Mouse (Mus musculus) cerebellum, adult 2 months (tissue): ENCODE measurements around the gene Rprd1b. TPM values are rescaled to one million over a fixed set of nuclear protein-coding genes. Genes with fewer than 3 reads are reported as not detected.

Experiments used
- DNase-seq, 2 experiments: peaks; one replicate each; pipeline ENCODE4 v3.0.0; 2021
- H3K27ac ChIP-seq: fragments of 200-500 bp; 2 replicates; pipeline ENCODE4 v1.5.1; 2012; ENCODE audit warnings: low read length, control low read depth, inconsistent platforms; ENCODE audit not compliant: insufficient read depth
- H3K27me3 ChIP-seq: fragments of 200-500 bp; 2 replicates; pipeline ENCODE4 v1.6.1; 2012; ENCODE audit warnings: inconsistent platforms, mild to moderate bottlenecking, low read length, moderate library complexity; ENCODE audit not compliant: control insufficient read depth, insufficient read depth
- H3K4me1 ChIP-seq: fragments of 200-500 bp; 2 replicates; pipeline ENCODE4 v1.6.1; 2011; ENCODE audit warnings: low read length; ENCODE audit not compliant: control insufficient read depth, insufficient read depth
- H3K4me3 ChIP-seq: fragments of 200-500 bp; replicated peaks from 2 replicates; pipeline ENCODE3; 2011; ENCODE audit warnings: mild to moderate bottlenecking, low read depth, low read length, control low read depth; ENCODE audit not compliant: insufficient read depth
- CTCF ChIP-seq: fragments of 200-500 bp; IDR thresholded peaks from 2 replicates; pipeline ENCODE4 v1.5.1; 2011; ENCODE audit warnings: low read depth, mild to moderate bottlenecking, control low read depth, low read length, moderate library complexity, borderline replicate concordance; ENCODE audit not compliant: insufficient read depth
- POLR2A ChIP-seq: fragments of 200-500 bp; IDR thresholded peaks from 2 replicates; pipeline ENCODE4 v1.6.1; 2011; ENCODE audit warnings: low read length, control low read depth, borderline replicate concordance; ENCODE audit not compliant: insufficient read depth
- WGBS: fragments of 180-500 bp; shearing (Covaris S2); methylation state at CpG from one replicate; pipeline ENCODE4 v1.1.7; 2018; 5-methylcytosine and 5-hydroxymethylcytosine counted together
- polyA plus RNA-seq: library from polyadenylated mRNA; depleted of rRNA; stranded (reverse); fragments of >200 nt; gene quantifications from 2 replicates; pipeline ENCODE4 v1.2.3, GENCODE M21; 2012

Gene Rprd1b
- polyA plus RNA-seq, 1 experiment: 22.4 TPM

DNA sequence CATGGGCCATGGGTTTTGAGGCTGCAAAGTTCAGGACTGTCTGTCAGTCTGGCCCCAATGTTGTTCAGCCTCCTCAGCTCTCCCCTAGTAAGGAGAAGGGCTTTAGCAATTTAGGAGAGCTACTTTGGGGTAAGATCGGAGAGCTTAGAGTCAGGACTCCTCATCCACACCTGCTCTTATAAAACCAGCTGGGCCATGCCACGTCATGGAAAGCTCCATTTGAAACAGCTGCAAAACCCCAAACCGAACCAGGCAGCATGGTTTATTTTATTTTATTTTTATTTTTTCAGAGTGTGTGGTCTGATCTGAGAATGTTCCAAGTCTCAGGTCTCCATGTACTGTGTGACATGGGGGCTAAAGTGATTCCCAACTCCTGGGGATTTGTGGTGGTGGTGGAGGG lies 71.2 kb downstream of the Rprd1b start:
- no peak overlapping the region for H3K4me3 ChIP-seq
- DNase-seq: no peak
- no peak for TF ChIP-seq CTCF
- TF ChIP-seq POLR2A: no peak
- no peak overlapping the region for H3K27ac ChIP-seq
- H3K27me3 ChIP-seq: no peaks in the 10 kb centered on the region
- WGBS: 94% methylated on average over 3 of the region's 3 CpGs
- peaks cover 20% of the 10 kb centered on the region for H3K4me1 ChIP-seq

DNA sequence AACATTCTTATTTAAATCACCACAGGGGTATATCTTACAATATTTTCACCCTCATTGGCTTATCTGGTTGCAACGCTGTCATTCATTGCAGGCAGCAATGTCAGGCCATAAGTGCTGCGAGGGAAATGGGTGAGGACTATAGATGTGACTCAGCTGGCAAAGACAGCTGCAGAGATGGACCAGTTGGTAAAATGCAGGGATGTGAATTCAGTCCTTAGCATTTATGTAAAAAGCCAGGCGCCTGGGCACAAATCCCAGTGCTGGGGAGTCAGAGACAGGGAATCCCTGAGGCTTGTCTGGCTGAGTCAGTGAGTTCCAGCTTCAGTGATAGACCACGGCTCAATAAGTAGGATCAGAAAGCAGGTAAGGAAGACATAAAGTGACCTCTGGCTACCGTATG lies 73.5 kb downstream of the Rprd1b start:
- Histone ChIP-seq H3K4me1 (peaks cover 11% of the 10 kb centered on the region; the same call in 1 of the 2 replicates), H3K4me3 (no peak overlapping the region), H3K27ac (no peak overlapping the region), H3K27me3 (no peaks in the 10 kb centered on the region)
- WGBS: 81% methylated on average over 5 of the region's 5 CpGs
- DNase-seq: no peak
- no peak for TF ChIP-seq CTCF
- TF ChIP-seq POLR2A: no peak

- no peak for DNase-seq
- TF ChIP-seq CTCF (no peak), POLR2A (no peak)
- Histone ChIP-seq H3K27ac (no peak overlapping the region), H3K27me3 (no peaks in the 10 kb centered on the region), H3K4me1 (no peaks in the 10 kb centered on the region), H3K4me3 (no peak overlapping the region)
- 94% methylated on average over 6 of the region's 6 CpGs for WGBS
Observed at GRCm38 (mm10) chr2:158104966-158105365, 76.7 kb downstream of the Rprd1b start.

GRCm38 (mm10) chr2:158105605-158106004 lies 77.3 kb downstream of the Rprd1b start:
- Histone ChIP-seq H3K27me3 (no peaks in the 10 kb centered on the region), H3K27ac (no peak overlapping the region), H3K4me1 (no peaks in the 10 kb centered on the region), H3K4me3 (no peak overlapping the region)
- TF ChIP-seq POLR2A (no peak), CTCF (no peak)
- no peak for DNase-seq
- 91% methylated on average over 6 of the region's 6 CpGs for WGBS

DNA sequence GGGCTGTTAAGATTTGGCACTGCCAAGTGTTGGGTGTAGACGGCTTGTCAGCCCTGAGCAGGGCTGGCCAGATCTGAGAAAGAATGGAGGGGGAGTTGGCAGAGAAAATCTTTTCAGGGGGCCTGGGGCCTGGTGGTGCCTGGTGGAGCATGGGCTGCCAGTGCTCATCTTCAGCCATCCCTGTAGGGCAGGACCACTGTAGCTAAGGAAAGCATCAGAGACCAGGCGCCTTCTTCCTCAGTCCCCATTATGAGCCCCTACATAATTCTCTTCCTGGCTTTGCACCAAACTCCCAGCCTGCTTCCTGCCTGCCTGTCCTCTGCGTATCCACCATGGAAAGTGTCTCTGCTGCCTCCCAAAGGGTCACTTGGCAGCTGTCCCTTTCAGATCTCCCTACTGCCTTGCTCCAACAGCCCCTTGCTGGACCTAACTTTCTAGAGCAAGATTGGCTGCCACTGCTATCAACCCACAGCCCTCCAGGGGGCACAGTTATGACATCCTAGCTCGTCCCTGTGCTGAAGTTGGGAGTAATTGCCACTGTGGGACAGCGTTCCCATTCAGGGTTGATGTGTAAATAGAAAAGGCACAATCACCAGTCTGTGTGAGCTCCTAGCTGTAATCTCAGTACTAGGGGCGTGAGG lies 78.8 kb downstream of the Rprd1b start:
- Histone ChIP-seq H3K4me3 (no peak overlapping the region), H3K27ac (no peak overlapping the region), H3K27me3 (no peaks in the 10 kb centered on the region), H3K4me1 (no peaks in the 10 kb centered on the region)
- 61% methylated on average over 6 of the region's 6 CpGs for WGBS
- TF ChIP-seq POLR2A (no peak), CTCF (peak; percentile 35; the same call in 1 of the 2 replicates)
- no peak for DNase-seq

- TF ChIP-seq POLR2A (no peak), CTCF (no peak)
- DNase-seq: no peak
- 81% methylated on average over 8 of the region's 8 CpGs for WGBS
- H3K27me3 ChIP-seq: no peaks in the 10 kb centered on the region
- no peaks in the 10 kb centered on the region for H3K4me1 ChIP-seq
- no peak overlapping the region for H3K4me3 ChIP-seq
- no peak overlapping the region for H3K27ac ChIP-seq
Observed at GRCm38 (mm10) chr2:158109516-158109915, 81.2 kb downstream of the Rprd1b start.

DNA sequence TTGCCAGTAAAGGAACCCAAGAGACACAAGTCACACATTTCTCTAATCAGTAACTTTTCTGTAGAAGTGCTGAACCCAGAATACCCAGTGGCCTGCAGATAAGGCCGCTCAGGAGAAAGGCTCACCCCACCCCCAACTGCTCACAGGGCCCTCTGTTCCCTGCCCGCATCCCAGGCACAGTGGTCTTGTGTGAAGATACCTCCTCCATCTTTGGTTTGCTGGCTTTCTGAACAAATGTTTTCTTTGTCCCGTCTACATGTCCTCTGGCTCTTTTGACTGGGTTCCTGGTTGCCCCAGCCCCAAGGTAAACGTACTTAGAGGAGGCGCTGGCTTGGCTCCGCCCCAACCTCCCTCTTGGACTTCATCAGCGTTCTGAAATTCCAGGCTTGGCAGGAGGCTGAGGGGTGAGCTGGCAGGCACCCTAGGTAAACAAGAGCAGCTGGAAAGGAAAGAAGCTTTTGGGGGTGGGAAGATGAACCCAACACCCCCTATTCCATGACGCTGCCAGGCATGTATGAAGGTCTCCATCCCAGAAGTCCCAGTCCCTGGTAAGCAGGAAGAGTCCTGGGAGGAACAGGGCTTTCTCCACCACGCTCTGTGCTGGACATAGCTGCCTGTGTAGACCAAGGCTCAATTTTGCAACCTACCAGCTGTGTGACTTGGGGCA lies 85.4 kb downstream of the Rprd1b start:
- no peak for DNase-seq
- H3K4me1 ChIP-seq: no peaks in the 10 kb centered on the region
- H3K4me3 ChIP-seq: no peak overlapping the region
- 47% methylated on average over 9 of the region's 9 CpGs for WGBS
- H3K27me3 ChIP-seq: no peaks in the 10 kb centered on the region
- no peak overlapping the region for H3K27ac ChIP-seq
- no peak for TF ChIP-seq POLR2A
- TF ChIP-seq CTCF: no peak

- TF ChIP-seq CTCF (no peak), POLR2A (no peak)
- no peaks in the 10 kb centered on the region for H3K27me3 ChIP-seq
- 57% methylated on average over 5 of the region's 5 CpGs for WGBS
- no peak overlapping the region for H3K27ac ChIP-seq
- no peak overlapping the region for H3K4me3 ChIP-seq
- DNase-seq: no peak
- no peaks in the 10 kb centered on the region for H3K4me1 ChIP-seq
Observed at GRCm38 (mm10) chr2:158114931-158115330, 86.6 kb downstream of the Rprd1b start.
